Mouse (Mus musculus) spleen, adult 2 months (tissue): ENCODE results near the gene Stard5.

Source experiments
- CTCF ChIP-seq: fragments of 200-500 bp; IDR thresholded peaks from 2 replicates; pipeline ENCODE4 v1.5.1; 2011; ENCODE audit warnings: mild to moderate bottlenecking, inconsistent platforms; ENCODE audit not compliant: insufficient read depth, insufficient read length, insufficient replicate concordance; ENCODE audit errors: extremely low read depth
- POLR2A ChIP-seq: fragments of 200-500 bp; IDR thresholded peaks from 2 replicates; pipeline ENCODE4 v1.6.1; 2011; ENCODE audit warnings: low read depth, low read length, inconsistent platforms

GRCm38 (mm10) chr7:83644761-83645160 lies 13.0 kb downstream of the Stard5 start:
- TF ChIP-seq POLR2A, result no peak
- no peak for TF ChIP-seq CTCF
